Mouse (Mus musculus) subcutaneous adipose tissue, adult 2 months (tissue): Measurements from ENCODE around the gene Mef2d. TPM values are rescaled to one million over a fixed set of nuclear protein-coding genes. Genes with fewer than 3 reads are reported as not detected.

ENCODE experiments used
- polyA plus RNA-seq: library from polyadenylated mRNA; depleted of rRNA; stranded (reverse); fragments of >200 nt; gene quantifications from 2 replicates; pipeline ENCODE4 v1.2.3, GENCODE M21; 2012; ENCODE audit warnings: low replicate concordance; rRNA removed

Mef2d gene
- polyA plus RNA-seq, result 56.6 and 78.8 TPM in 2 replicates

GRCm38 (mm10) chr3:88141787-88142523, at the start of gene Mef2d:
Gene Mef2d (plus strand): TSS chr3:88142372.

Other genes starting within 250 kb of the Mef2d start
- gene Hdgf, start 236.1 kb upstream of the Mef2d start, polyA plus RNA-seq, result 95.2 and 115 TPM in 2 replicates
- gene Mrpl24, start 222.9 kb upstream of the Mef2d start, polyA plus RNA-seq, result 55.5 and 56.0 TPM in 2 replicates
- 11.2 and 25.2 TPM in 2 replicates for gene Isg20l2, start 212.1 kb upstream of the Mef2d start, polyA plus RNA-seq
- gene Rrnad1, start 211.7 kb upstream of the Mef2d start, polyA plus RNA-seq, result 25.5 and 39.3 TPM in 2 replicates
- 5.0 TPM in 1 of 2 replicates, not detected in the other for gene Crabp2, start 193.7 kb upstream of the Mef2d start, polyA plus RNA-seq
- 7.7 and 9.3 TPM in 2 replicates for gene Nes, start 171.3 kb upstream of the Mef2d start, polyA plus RNA-seq
- not detected in 2 replicates for gene Bcan, start 142.1 kb upstream of the Mef2d start, polyA plus RNA-seq
- gene Hapln2, start 114.8 kb upstream of the Mef2d start, polyA plus RNA-seq, result 0.10 TPM in 1 of 2 replicates, not detected in the other
- 4.1 and 19.7 TPM in 2 replicates for gene Gpatch4, start 99.3 kb upstream of the Mef2d start, polyA plus RNA-seq
- 119 and 130 TPM in 2 replicates for gene Naxe, start 83.9 kb upstream of the Mef2d start, polyA plus RNA-seq
- not detected in 2 replicates for gene Ttc24, start 64.1 kb upstream of the Mef2d start, polyA plus RNA-seq
- 1.4 and 12.8 TPM in 2 replicates for gene Iqgap3, start 60.4 kb upstream of the Mef2d start, polyA plus RNA-seq
- gene Rhbg, start 112.3 kb downstream of the Mef2d start, polyA plus RNA-seq, result 1.3 and 2.6 TPM in 2 replicates
- 0.33 and 0.42 TPM in 2 replicates for gene Gm38392, start 144.8 kb downstream of the Mef2d start, polyA plus RNA-seq
- 5.6 and 5.7 TPM in 2 replicates for gene Tsacc, start 154.6 kb downstream of the Mef2d start, polyA plus RNA-seq
- 112 and 200 TPM in 2 replicates for gene Cct3, start 154.7 kb downstream of the Mef2d start, polyA plus RNA-seq
- gene Glmp, start 182.7 kb downstream of the Mef2d start, polyA plus RNA-seq, result 237 and 305 TPM in 2 replicates
- 39.1 and 40.3 TPM in 2 replicates for gene Tmem79, start 193.8 kb downstream of the Mef2d start, polyA plus RNA-seq
- 60.2 and 94.7 TPM in 2 replicates for gene Smg5, start 193.9 kb downstream of the Mef2d start, polyA plus RNA-seq
- gene Paqr6, start 222.2 kb downstream of the Mef2d start, polyA plus RNA-seq, result 10.3 and 13.1 TPM in 2 replicates
- gene Bglap3, start 230.4 kb downstream of the Mef2d start, polyA plus RNA-seq, result 0.14 and 0.19 TPM in 2 replicates
- gene Bglap2, start 236.3 kb downstream of the Mef2d start, polyA plus RNA-seq, result not detected in 2 replicates
- gene Bglap, start 242.1 kb downstream of the Mef2d start, polyA plus RNA-seq, result not detected in 2 replicates